Mouse (Mus musculus) liver, postnatal 0 days (tissue): ENCODE measurements at regions not wholly inside any gene's neighbourhood (a gene's known extent, or its start where the extent isn't known, plus 50 kb on each side); places are given as distances from the start of the nearest gene placed in this dataset.

Experiments used
- CTCF ChIP-seq: sonication (generic); IDR thresholded peaks from 2 replicates; pipeline ENCODE4 v1.5.1; 2016; ENCODE audit warnings: antibody characterized with exemption, low read depth
- EP300 ChIP-seq: IDR thresholded peaks from 2 replicates; pipeline ENCODE4 v1.6.1; 2016; ENCODE audit warnings: antibody characterized with exemption, low read depth, mild to moderate bottlenecking

GRCm38 (mm10) chr11:114486455-114486854 is 181.9 kb upstream of the Rpl38 start:
- TF ChIP-seq EP300 = no peak
- no peak for TF ChIP-seq CTCF
